Mouse (Mus musculus) myocyte (in vitro differentiated cells): ENCODE results near the gene Mex3d. TPM values are rescaled to one million over a fixed set of nuclear protein-coding genes. Genes with fewer than 3 reads are reported as not detected.
A peak's percentile ranks its signal among the peaks of the same experiment; 100 is the strongest.
"Not testable (repeated sequence)": the region's sequence is repeated elsewhere in the genome, so short reads cannot be mapped to it uniquely, and the experiment has no call there.

Source experiments
- H3K27me3 ChIP-seq: one replicate; pipeline ENCODE4 v1.6.1; 2011; ENCODE audit not compliant: control insufficient read depth, insufficient read depth, insufficient read length
- H3K36me3 ChIP-seq: one replicate; pipeline ENCODE4 v1.6.1; 2011; ENCODE audit not compliant: control insufficient read depth, insufficient read depth
- H3K4me2 ChIP-seq: one replicate; pipeline ENCODE4 v1.6.1; 2011; ENCODE audit warnings: low read depth, control low read depth
- H3K4me3 ChIP-seq: one replicate; pipeline ENCODE4 v1.5.1; 2011; ENCODE audit warnings: mild to moderate bottlenecking, control low read depth, moderate library complexity
- H3K79me2 ChIP-seq: one replicate; pipeline ENCODE4 v1.6.1; 2011; ENCODE audit not compliant: control insufficient read depth, insufficient read depth
- H3ac ChIP-seq: one replicate; pipeline ENCODE4 v1.6.1; 2011; ENCODE audit not compliant: control insufficient read depth, insufficient read length
- CEBPB ChIP-seq: IDR thresholded peaks from 2 replicates; pipeline ENCODE4 v1.6.1; 2011; ENCODE audit warnings: mild to moderate bottlenecking, moderate library complexity; ENCODE audit not compliant: poor library complexity, insufficient read depth, severe bottlenecking
- E2F4 ChIP-seq: IDR thresholded peaks from one replicate; pipeline ENCODE4 v1.6.1; 2011; ENCODE audit warnings: mild to moderate bottlenecking, control low read depth, moderate library complexity; ENCODE audit not compliant: insufficient read depth
- MAX ChIP-seq: IDR thresholded peaks from one replicate; pipeline ENCODE4 v1.6.1; 2011; ENCODE audit warnings: low read depth, mild to moderate bottlenecking, control low read depth
- MYOD1 ChIP-seq, 3 experiments: IDR thresholded peaks; one replicate each; pipeline ENCODE4 v1.6.1; 2011; ENCODE audit warnings: control low read depth in 2 of 3, low read depth in 2 of 3, mild to moderate bottlenecking in 2 of 3, moderate library complexity in 1 of 3; ENCODE audit not compliant: insufficient read length in 2 of 3, control insufficient read depth in 1 of 3
- MYOG ChIP-seq, 3 experiments: IDR thresholded peaks; one replicate each; pipeline ENCODE4 v1.6.1; 2011; ENCODE audit warnings: control low read depth in 2 of 3, low read depth in 2 of 3, mild to moderate bottlenecking in 2 of 3; ENCODE audit not compliant: insufficient read length in 2 of 3, control insufficient read depth in 1 of 3, insufficient read depth in 1 of 3
- POLR2A ChIP-seq: IDR thresholded peaks from one replicate; pipeline ENCODE4 v1.6.1; 2011; ENCODE audit warnings: low read depth, mild to moderate bottlenecking, control low read depth, moderate library complexity; ENCODE audit not compliant: insufficient read length
- POLR2AphosphoS2 ChIP-seq: IDR thresholded peaks from one replicate; pipeline ENCODE4 v1.6.1; 2011; ENCODE audit warnings: low read depth, control low read depth; ENCODE audit not compliant: insufficient read length
- REST ChIP-seq: IDR thresholded peaks from one replicate; pipeline ENCODE4 v1.6.1; 2011; ENCODE audit warnings: mild to moderate bottlenecking, control low read depth, moderate library complexity; ENCODE audit not compliant: insufficient read depth, insufficient read length
- SRF ChIP-seq: IDR thresholded peaks from one replicate; pipeline ENCODE4 v1.6.1; 2011; ENCODE audit warnings: low read depth; ENCODE audit not compliant: control insufficient read depth, insufficient read length
- TCF12 ChIP-seq: IDR thresholded peaks from one replicate; pipeline ENCODE4 v1.6.1; 2011; ENCODE audit warnings: mild to moderate bottlenecking, control low read depth; ENCODE audit not compliant: poor library complexity, insufficient read depth, severe bottlenecking
- TCF3 ChIP-seq: IDR thresholded peaks from one replicate; pipeline ENCODE4 v1.6.1; 2011; ENCODE audit warnings: low read depth, control low read depth; ENCODE audit not compliant: insufficient read length
- USF1 ChIP-seq: IDR thresholded peaks from one replicate; pipeline ENCODE4 v1.6.1; 2011; ENCODE audit warnings: low read depth, mild to moderate bottlenecking, control low read depth, moderate library complexity
- polyA plus RNA-seq: library from polyadenylated mRNA; unstranded; fragments of >200 nt; fragmentation: generic; extraction: Trizol; gene quantifications from one replicate; pipeline ENCODE4 v1.2.1, GENCODE M21; 2012; ENCODE audit warnings: missing spikeins

Gene Mex3d
- polyA plus RNA-seq, 1 experiment, result 29.6 TPM

GRCm38 (mm10) chr10:80352727-80353126, 34.7 kb downstream of the Mex3d start:
- TF ChIP-seq POLR2AphosphoS2 (no peak), POLR2A (no peak), REST (no peak), SRF (no peak)
- no peaks in the 10 kb centered on the region for H3K79me2 ChIP-seq
- H3ac ChIP-seq, result no peak overlapping the region
- no peak overlapping the region for H3K4me3 ChIP-seq
- H3K27me3 ChIP-seq, result peaks cover 35% of the 10 kb centered on the region
- H3K4me2 ChIP-seq, result no peak overlapping the region
- H3K36me3 ChIP-seq, result no peaks in the 10 kb centered on the region

DNA sequence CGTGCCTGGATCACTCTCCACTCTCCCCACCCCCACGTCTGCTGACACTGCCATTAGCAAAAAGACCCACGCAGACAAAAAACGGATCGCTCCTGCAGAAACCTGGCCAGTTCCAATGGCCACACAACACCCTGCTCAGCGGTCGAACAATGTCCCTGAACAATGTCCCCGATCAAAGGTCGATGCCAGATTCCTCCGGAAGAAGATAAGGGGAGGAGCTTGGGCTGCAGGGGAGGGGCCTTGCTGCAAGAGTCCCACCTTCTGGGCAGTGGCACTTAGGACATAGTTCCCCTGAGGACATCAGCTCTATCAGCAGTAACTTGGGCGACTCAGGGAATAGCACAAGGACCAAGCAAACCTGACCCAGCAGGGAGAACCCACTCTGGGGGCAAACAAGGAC, 35.6 kb downstream of the Mex3d start:
- Histone ChIP-seq H3K4me2 (no peak overlapping the region), H3K27me3 (peaks cover 26% of the 10 kb centered on the region), H3K4me3 (no peak overlapping the region), H3K79me2 (no peaks in the 10 kb centered on the region), H3ac (no peak overlapping the region), H3K36me3 (no peaks in the 10 kb centered on the region)
- TF ChIP-seq E2F4, result no peak
- no peak for TF ChIP-seq CEBPB
- TF ChIP-seq POLR2A, result no peak
- no peak for TF ChIP-seq SRF
- no peak for TF ChIP-seq MYOD1 (IDR thresholded peaks at IDR 0.05; ENCODE audit: control insufficient read depth in 1 of 3, insufficient read length in 2 of 3, low read depth in 2 of 3)
- no peak for TF ChIP-seq TCF12

GRCm38 (mm10) chr10:80350292-80350691, 37.2 kb downstream of the Mex3d start:
- no peak overlapping the region for H3K4me2 ChIP-seq
- H3ac ChIP-seq, result no peak overlapping the region
- H3K36me3 ChIP-seq, result no peaks in the 10 kb centered on the region
- no peaks in the 10 kb centered on the region for H3K79me2 ChIP-seq
- peaks cover 12% of the 10 kb centered on the region for H3K27me3 ChIP-seq
- no peak overlapping the region for H3K4me3 ChIP-seq
- peak in 1 of 3 experiments; percentile 10 for TF ChIP-seq MYOG (IDR thresholded peaks at IDR 0.05; ENCODE audit: control insufficient read depth in 1 of 3, insufficient read depth in 1 of 3, insufficient read length in 2 of 3, low read depth in 2 of 3)
- no peak for TF ChIP-seq TCF12
- no peak for TF ChIP-seq REST
- TF ChIP-seq POLR2AphosphoS2, result no peak
- no peak for TF ChIP-seq CEBPB
- TF ChIP-seq USF1, result no peak

DNA sequence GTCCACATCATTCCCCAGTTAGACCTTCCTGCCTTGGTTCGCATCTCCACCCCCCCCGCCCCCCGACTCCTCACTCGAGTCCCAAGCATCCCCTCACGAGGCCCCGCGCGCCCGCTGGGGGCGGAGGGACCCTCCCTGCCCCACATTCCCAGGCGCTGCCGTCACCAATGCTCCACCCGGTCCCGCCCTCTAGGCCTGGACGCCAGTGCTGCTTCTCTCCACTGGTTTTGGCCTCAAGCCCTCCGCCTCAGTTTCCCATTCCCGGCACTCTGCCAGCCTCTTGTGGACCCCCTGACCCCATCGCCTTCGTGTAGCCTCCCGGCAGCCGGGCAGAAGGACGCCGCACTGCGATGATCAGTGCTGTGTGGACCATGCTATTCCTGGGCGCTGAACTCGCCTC, 38.5 kb downstream of the Mex3d start:
- TF ChIP-seq POLR2A (no peak), E2F4 (no peak), MYOG (IDR thresholded peaks at IDR 0.05; ENCODE audit: control insufficient read depth in 1 of 3, insufficient read depth in 1 of 3, insufficient read length in 2 of 3, low read depth in 2 of 3) (peak in 1 of 3 experiments; percentile 25)
- Histone ChIP-seq H3K4me2 (peak overlapping the region; percentile 97), H3K4me3 (peak overlapping the region; percentile 95)

DNA sequence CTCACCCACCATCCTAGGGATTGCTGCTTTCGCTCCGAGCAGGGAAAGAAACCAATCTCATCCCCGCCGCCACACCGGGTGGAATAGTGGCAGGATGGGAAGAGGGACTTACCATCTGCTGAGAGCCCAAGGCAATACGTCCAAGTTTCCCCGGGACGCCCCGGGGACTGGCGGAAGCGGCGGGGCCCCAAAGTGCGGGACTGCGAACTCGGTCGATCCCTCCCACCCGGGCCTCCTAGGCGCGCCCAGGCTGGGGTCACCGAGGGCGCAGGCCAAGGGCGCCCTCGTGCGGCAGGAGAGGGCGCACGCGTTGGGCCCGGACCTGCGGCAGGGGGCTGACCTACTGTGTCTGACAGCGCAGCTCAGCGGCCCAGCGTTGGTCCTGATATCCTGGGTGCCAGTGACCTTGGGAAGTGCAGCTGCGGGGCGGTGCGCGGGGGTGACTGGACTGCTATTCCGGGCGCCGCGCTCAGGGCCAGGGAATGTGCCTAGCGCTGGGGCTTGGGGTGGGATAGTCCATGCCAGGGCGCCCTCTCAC, 39.1 kb downstream of the Mex3d start, which contains the start of gene Adamtsl5:
TSS of gene Adamtsl5 (minus strand) at position 169 of the 538 bp plus-strand sequence.
- H3ac ChIP-seq, result peak within 1 kb of the TSS; percentile 6
- peak within 1 kb of the TSS; percentile 95 for H3K4me3 ChIP-seq
- H3K4me2 ChIP-seq, result peak within 1 kb of the TSS; percentile 97
- H3K27me3 ChIP-seq, result peaks cover 11% of the 10 kb centered on the region
- no peaks in the 10 kb centered on the region for H3K79me2 ChIP-seq
- no peaks in the 10 kb centered on the region for H3K36me3 ChIP-seq
- peak; percentile 36 for TF ChIP-seq POLR2AphosphoS2
- TF ChIP-seq POLR2A, result peak; percentile 67
- TF ChIP-seq TCF12, result no peak
- peak in 2 of 3 experiments; percentile 20 to 78 for TF ChIP-seq MYOD1 (IDR thresholded peaks at IDR 0.05; ENCODE audit: control insufficient read depth in 1 of 3, insufficient read length in 2 of 3, low read depth in 2 of 3)
- TF ChIP-seq E2F4, result no peak
- TF ChIP-seq MYOG (IDR thresholded peaks at IDR 0.05; ENCODE audit: control insufficient read depth in 1 of 3, insufficient read depth in 1 of 3, insufficient read length in 2 of 3, low read depth in 2 of 3), result peak; percentile 14 to 81 (median 70)

More for the DNA sequence above, 38.5 kb downstream of the Mex3d start:
- Histone ChIP-seq H3K27me3 (peaks cover 12% of the 10 kb centered on the region), H3K36me3 (no peaks in the 10 kb centered on the region), H3ac (no peak overlapping the region), H3K79me2 (no peaks in the 10 kb centered on the region)

GRCm38 (mm10) chr10:80347514-80347967, 39.9 kb downstream of the Mex3d start:
- H3K79me2 ChIP-seq, result no peaks in the 10 kb centered on the region
- peaks cover 4% of the 10 kb centered on the region for H3K27me3 ChIP-seq
- peak overlapping the region; percentile 6 for H3ac ChIP-seq
- no peaks in the 10 kb centered on the region for H3K36me3 ChIP-seq
- H3K4me2 ChIP-seq, result peak overlapping the region; percentile 97
- TF ChIP-seq USF1 (no peak), MYOG (IDR thresholded peaks at IDR 0.05; ENCODE audit: control insufficient read depth in 1 of 3, insufficient read depth in 1 of 3, insufficient read length in 2 of 3, low read depth in 2 of 3) (peak in 1 of 3 experiments; percentile 28), MAX (no peak), TCF3 (no peak), MYOD1 (IDR thresholded peaks at IDR 0.05; ENCODE audit: control insufficient read depth in 1 of 3, insufficient read length in 2 of 3, low read depth in 2 of 3) (peak in 1 of 3 experiments; percentile 36), SRF (no peak), CEBPB (no peak), POLR2AphosphoS2 (no peak), REST (no peak), E2F4 (no peak), TCF12 (no peak), POLR2A (peak; percentile 29)
- H3K4me3 ChIP-seq, result peak overlapping the region; percentile 95

GRCm38 (mm10) chr10:80345929-80346328, 41.5 kb downstream of the Mex3d start:
- H3K79me2 ChIP-seq, H3K27me3 ChIP-seq, H3K4me3 ChIP-seq, H3ac ChIP-seq, H3K36me3 ChIP-seq: not testable (repeated sequence)
- peak overlapping the region; percentile 59 for H3K4me2 ChIP-seq
